Comparison of ENCODE assay signal across 8 mouse cellular contexts in genomic region chr11:97995564-97996288, GRCm38 (mm10). TPM values are rescaled to one million over a fixed set of nuclear protein-coding genes. Genes with fewer than 3 reads are reported as not detected.
DNase-seq lines count a peak whose midpoint lies in the region; ATAC-seq and TF ChIP-seq lines count a peak whose summit lies in the region.

TSS of gene Arl5c (minus strand) at chr11:97996181.

- peak; percentile 56 for DNase-seq in ovary, postnatal 36 days (ENCODE audit: low spot score)
- DNase-seq in ovary, adult 18-20 months (ENCODE audit: low spot score) = no peak
- DNase-seq in heart, postnatal 14 days = peak; percentile 51 to 66
- DNase-seq in liver = peak; percentile 49
- DNase-seq in midbrain, postnatal 0 days (ENCODE audit: low spot score) = no peak
- DNase-seq in thymus, postnatal 10 days (ENCODE audit: low spot score in 2 of 2) = peak; percentile 78 to 85
- DNase-seq in layer of hippocampus, postnatal 25 days (ENCODE audit: extremely low spot score in 1 of 2, low spot score in 1 of 2) = no peak

- H3K36me3 ChIP-seq in embryonic facial prominence, embryonic 12.5 days = no peaks in the 10 kb centered on the region
- H3K36me3 ChIP-seq in midbrain, postnatal 0 days (ENCODE audit: insufficient read depth, low read length) = no peaks in the 10 kb centered on the region

- WGBS in embryonic facial prominence, embryonic 12.5 days = 2% methylated on average over 26 of the region's 26 CpGs
- WGBS in midbrain, postnatal 0 days = 1% methylated on average over 26 of the region's 26 CpGs

- 0 out of 2 replicates have a peak, but pooled peaks have one; percentile 12 for ATAC-seq in embryonic facial prominence, embryonic 12.5 days (ENCODE audit: insufficient number of reproducible peaks, insufficient read depth, low FRiP score, low TSS enrichment)
- peak; percentile 35 for ATAC-seq in midbrain, postnatal 0 days (ENCODE audit: low FRiP score)

- peaks cover 9% of the 10 kb centered on the region; the same call in 1 of the 2 replicates for H3K4me1 ChIP-seq in embryonic facial prominence, embryonic 12.5 days
- no peaks in the 10 kb centered on the region for H3K4me1 ChIP-seq in midbrain, postnatal 0 days (ENCODE audit: insufficient read depth, low read length)

- peak within 1 kb of the TSS; percentile 46 for H3K4me3 ChIP-seq in embryonic facial prominence, embryonic 12.5 days
- peak within 1 kb of the TSS; percentile 38 for H3K4me3 ChIP-seq in midbrain, postnatal 0 days (ENCODE audit: low read depth, low read length)

- no peaks in the 10 kb centered on the region for H3K9me3 ChIP-seq in embryonic facial prominence, embryonic 12.5 days
- H3K9me3 ChIP-seq in midbrain, postnatal 0 days (ENCODE audit: low read length) = no peaks in the 10 kb centered on the region

- peaks cover 5% of the 10 kb centered on the region; the same call in 1 of the 2 replicates for H3K27me3 ChIP-seq in embryonic facial prominence, embryonic 12.5 days
- no peaks in the 10 kb centered on the region for H3K27me3 ChIP-seq in midbrain, postnatal 0 days (ENCODE audit: insufficient read depth, low read length)

- H3K9ac ChIP-seq in embryonic facial prominence, embryonic 12.5 days = peak within 1 kb of the TSS; percentile 57
- peak within 1 kb of the TSS; percentile 54 for H3K9ac ChIP-seq in midbrain, postnatal 0 days (replicated peaks; ENCODE audit: low read length, poor library complexity, severe bottlenecking)

- no peak within 1 kb of the TSS for H3K27ac ChIP-seq in embryonic facial prominence, embryonic 12.5 days
- no peak within 1 kb of the TSS for H3K27ac ChIP-seq in midbrain, postnatal 0 days (ENCODE audit: low read depth, low read length)

- intact Hi-C loops in heart, postnatal 14 days (cut with DNase I) = no loop called here

- peak within 1 kb of the TSS; percentile 92 for H3K4me2 ChIP-seq in embryonic facial prominence, embryonic 12.5 days (replicated peaks)
- peak within 1 kb of the TSS; percentile 84 for H3K4me2 ChIP-seq in midbrain, postnatal 0 days (ENCODE audit: low read depth, low read length, poor library complexity, severe bottlenecking)

- peak; percentile 67 for TF ChIP-seq CTCF in midbrain, postnatal 0 days (IDR thresholded peaks at IDR 0.05)

RNA-seq across cellular contexts. Expression of gene Arl5c, which starts in this region (rescaled TPM):
- 6.9 and 7.6 TPM in 2 replicates for polyA plus RNA-seq in embryonic facial prominence, embryonic 12.5 days (2016; fragmentation: Nextera tagmentation; extraction: Ambion mirVana)
- 1 to 10 TPM; 1.6 to 6.2 TPM for total RNA-seq in heart, postnatal 14 days (2021)
- 1.1 and 2.9 TPM in 2 replicates for total RNA-seq in midbrain, postnatal 0 days (2014; rRNA removed)
- polyA plus RNA-seq in midbrain, postnatal 0 days (2015; fragmentation: Nextera tagmentation; extraction: Ambion mirVana) = 2.9 and 4.5 TPM in 2 replicates
- 1 to 10 TPM in 1 of 2 experiments, under 1 TPM in 1; 0.71 to 1.2 TPM for total RNA-seq in layer of hippocampus, postnatal 25 days (2021)

Comparison
In these comparisons a context has a peak if more than half of its experiments do, and no peak if none do; other contexts are left out.
1. DNase-seq: peak in ovary, postnatal 36 days (single experiment), heart, postnatal 14 days (2 of 2), liver (single experiment) and thymus, postnatal 10 days (2 of 2); none in ovary, adult 18-20 months (single experiment), midbrain, postnatal 0 days (single experiment) and layer of hippocampus, postnatal 25 days (0 of 2).